In the genomic region with DNA sequence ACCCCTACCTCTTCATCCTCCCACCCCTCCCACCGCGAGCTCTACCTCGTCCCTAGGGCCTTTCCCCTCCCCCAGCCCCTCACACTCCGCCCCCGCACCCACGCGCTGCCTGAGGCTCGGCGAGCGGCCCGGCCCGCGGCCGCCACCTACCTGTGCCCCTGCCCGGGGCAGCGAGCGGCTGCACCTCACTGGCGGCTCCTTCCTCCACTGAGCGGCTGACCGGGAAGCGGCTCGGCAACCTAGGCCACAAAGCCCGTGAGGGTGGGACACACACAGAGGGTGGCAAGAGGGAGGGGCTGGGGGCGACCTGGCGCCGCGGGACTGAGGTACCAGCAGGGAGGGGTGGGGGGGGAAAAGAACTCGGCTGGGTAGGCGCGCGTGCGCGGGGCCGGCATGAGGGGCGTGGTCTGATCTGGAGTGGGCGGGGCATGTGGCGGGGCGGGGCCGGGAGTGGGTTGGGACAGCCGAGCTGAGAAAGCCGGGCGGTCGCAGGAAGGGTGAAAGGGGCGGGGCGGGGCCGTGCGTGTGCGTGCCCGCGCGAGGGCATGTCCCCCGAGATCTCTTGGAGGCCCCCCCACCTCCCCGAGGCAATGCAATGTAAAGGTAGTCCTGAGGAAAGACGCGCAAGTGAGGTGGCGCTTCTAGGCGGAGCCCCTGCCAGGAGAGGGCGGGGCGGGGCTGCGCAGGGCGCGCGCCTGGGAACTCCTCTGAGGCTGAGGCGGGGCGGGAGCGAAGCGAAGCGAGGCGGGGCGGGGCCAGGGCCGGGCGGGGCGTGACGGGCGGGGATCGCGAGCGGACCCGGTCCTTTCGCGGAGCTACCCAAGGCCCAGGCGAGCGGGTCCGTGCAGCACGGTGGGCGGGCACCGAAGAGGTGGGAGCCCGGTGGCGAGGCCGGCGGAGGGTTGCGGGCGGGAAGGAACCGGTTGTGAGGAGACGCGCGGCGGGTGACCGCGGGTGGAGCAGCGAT, we compare ENCODE assay signal across 8 mouse cellular contexts. TPM values are rescaled to one million over a fixed set of nuclear protein-coding genes. Genes with fewer than 3 reads are reported as not detected.
DNase-seq lines count a peak whose midpoint lies in the region; ATAC-seq lines count a peak whose summit lies in the region.

Gene Lrrc42, minus strand, starts transcription at position 408 of the 967 bp plus-strand sequence.
Gene Hspb11, plus strand, starts transcription at position 469 of the 967 bp plus-strand sequence.

- H3K36me3 ChIP-seq in heart, embryonic 10.5 days: no peaks in the 10 kb centered on the region
- H3K36me3 ChIP-seq in kidney, embryonic 15.5 days: no peaks in the 10 kb centered on the region

- H3K4me2 ChIP-seq in kidney, embryonic 15.5 days: peak within 1 kb of the TSS; percentile 73

- no peaks in the 10 kb centered on the region for H3K27me3 ChIP-seq in heart, embryonic 10.5 days (ENCODE audit: insufficient read depth, poor library complexity, severe bottlenecking)
- no peaks in the 10 kb centered on the region for H3K27me3 ChIP-seq in kidney, embryonic 15.5 days

- peak; percentile 90 for ATAC-seq in erythroblast, adult 5-6 weeks (replicated peaks; ENCODE audit: low FRiP score, poor library complexity, severe bottlenecking)
- peak; percentile 96 for ATAC-seq in kidney, embryonic 15.5 days (replicated peaks; ENCODE audit: low FRiP score)
- ATAC-seq in monocyte, adult 5-6 weeks (replicated peaks; ENCODE audit: insufficient number of reproducible peaks, low FRiP score, low TSS enrichment, poor library complexity, severe bottlenecking): peak; percentile 88

- H3K4me1 ChIP-seq in heart, embryonic 10.5 days: peaks cover 48% of the 10 kb centered on the region
- peaks cover 31% of the 10 kb centered on the region for H3K4me1 ChIP-seq in kidney, embryonic 15.5 days

- peak within 1 kb of the TSS; percentile 74 for H3K9ac ChIP-seq in kidney, embryonic 15.5 days

- DNase-seq in B cell, adult 2 months: peak; percentile 95 to 96
- DNase-seq in brain, adult 2 months (ENCODE audit: low read depth, low spot score): peak; percentile 99
- peak; percentile 98 for DNase-seq in heart, embryonic 10.5 days (ENCODE audit: low spot score)
- DNase-seq in liver: peak; percentile 97
- DNase-seq in spleen, postnatal 4 days (ENCODE audit: low spot score in 2 of 2): peak; percentile 93 to 99

- H3K4me3 ChIP-seq in heart, embryonic 10.5 days: peak within 1 kb of the TSS; percentile 94
- H3K4me3 ChIP-seq in kidney, embryonic 15.5 days (replicated peaks): peak within 1 kb of the TSS; percentile 81

- WGBS in heart, embryonic 10.5 days: under 1% methylated on average over 100 of the region's 101 CpGs
- WGBS in kidney, embryonic 15.5 days: under 1% methylated on average over 100 of the region's 101 CpGs

- no peaks in the 10 kb centered on the region for H3K9me3 ChIP-seq in heart, embryonic 10.5 days
- H3K9me3 ChIP-seq in kidney, embryonic 15.5 days (replicated peaks): no peaks in the 10 kb centered on the region

- H3K27ac ChIP-seq in heart, embryonic 10.5 days: peak within 1 kb of the TSS; percentile 97
- H3K27ac ChIP-seq in kidney, embryonic 15.5 days: peak within 1 kb of the TSS; percentile 88

RNA-seq across cellular contexts. Expression of gene Lrrc42, which starts in this region (rescaled TPM):
- 2.3 and 12.3 TPM in 2 replicates for total RNA-seq in erythroblast, adult 5-6 weeks (2015; ENCODE audit: low replicate concordance)
- 11.9 and 13.1 TPM in 2 replicates for total RNA-seq in erythroblast, adult 5-6 weeks (2017; ENCODE audit: low replicate concordance)
- polyA plus RNA-seq in heart, embryonic 10.5 days (2016; fragmentation: Nextera tagmentation; extraction: Ambion mirVana): 81.7 and 86.6 TPM in 2 replicates
- 97.1 and 99.9 TPM in 2 replicates for polyA plus RNA-seq in kidney, embryonic 15.5 days (2015; fragmentation: Nextera tagmentation; extraction: Ambion mirVana)
- total RNA-seq in monocyte, adult 5-6 weeks (2017): 4.7 to 7.3 TPM (median 7.1 TPM) in 3 replicates

RNA-seq across cellular contexts. Expression of gene Hspb11, which starts in this region (rescaled TPM):
- total RNA-seq in erythroblast, adult 5-6 weeks (2015; ENCODE audit: low replicate concordance): 7.3 TPM in 1 of 2 replicates, not detected in the other
- total RNA-seq in erythroblast, adult 5-6 weeks (2017; ENCODE audit: low replicate concordance): 0.98 TPM in 1 of 2 replicates, not detected in the other
- polyA plus RNA-seq in heart, embryonic 10.5 days (2016; fragmentation: Nextera tagmentation; extraction: Ambion mirVana): 39.4 and 43.4 TPM in 2 replicates
- polyA plus RNA-seq in kidney, embryonic 15.5 days (2015; fragmentation: Nextera tagmentation; extraction: Ambion mirVana): 40.4 and 40.8 TPM in 2 replicates
- 3.4 to 26.6 TPM (median 8.9 TPM) in 3 replicates for total RNA-seq in monocyte, adult 5-6 weeks (2017)

Comparison
In these comparisons a context has a peak if more than half of its experiments do, and no peak if none do; other contexts are left out.
1. Peak in every context shown above with its lines: DNase-seq, ATAC-seq, H3K4me3 ChIP-seq and H3K27ac ChIP-seq.